Mouse (Mus musculus) hindbrain, postnatal 0 days (tissue): ENCODE measurements at regions not wholly inside any gene's neighbourhood (a gene's known extent, or its start where the extent isn't known, plus 50 kb on each side); places are given as distances from the start of the nearest gene placed in this dataset.

Experiments used
- ATAC-seq: fragments of 200-750 bp; cut with Nextera tagmentation; 2 replicates; pipeline ENCODE4 v1.8.0; 2017; ENCODE audit warnings: mild to moderate bottlenecking, moderate TSS enrichment, moderate library complexity
- DNase-seq: peaks from one replicate; pipeline ENCODE4 v3.0.0-alpha.2; 2015; ENCODE audit warnings: low spot score
- H3K27ac ChIP-seq: fragments of 300-500 bp; sonication (generic); 2 replicates; pipeline ENCODE4 v1.5.1; 2014; ENCODE audit warnings: mild to moderate bottlenecking
- H3K27me3 ChIP-seq: fragments of 300-500 bp; sonication (generic); 2 replicates; pipeline ENCODE4 v1.6.1; 2014; ENCODE audit warnings: low read length, mixed read lengths; ENCODE audit not compliant: insufficient read depth
- H3K36me3 ChIP-seq: fragments of 300-500 bp; sonication (generic); 2 replicates; pipeline ENCODE4 v1.6.1; 2014; ENCODE audit warnings: low read length, mixed read lengths; ENCODE audit not compliant: insufficient read depth
- H3K4me1 ChIP-seq: fragments of 300-500 bp; sonication (generic); 2 replicates; pipeline ENCODE4 v1.6.1; 2014; ENCODE audit warnings: antibody characterized with exemption, low read length, mixed read lengths; ENCODE audit not compliant: insufficient read depth
- H3K4me2 ChIP-seq: fragments of 300-500 bp; sonication (generic); 2 replicates; pipeline ENCODE4 v1.6.1; 2014; ENCODE audit warnings: low read depth, mild to moderate bottlenecking, low read length, moderate library complexity, mixed read lengths
- H3K4me3 ChIP-seq: fragments of 300-500 bp; sonication (generic); 2 replicates; pipeline ENCODE4 v1.5.1; 2014; ENCODE audit warnings: low read length
- H3K9ac ChIP-seq: fragments of 300-500 bp; sonication (generic); replicated peaks from 2 replicates; pipeline ENCODE4 v1.6.1; 2014; ENCODE audit warnings: mild to moderate bottlenecking, low read length, moderate library complexity, mixed read lengths
- H3K9me3 ChIP-seq: fragments of 300-500 bp; sonication (generic); 2 replicates; pipeline ENCODE4 v1.6.1; 2016; ENCODE audit warnings: low read length, mixed read lengths
- CTCF ChIP-seq: IDR thresholded peaks from 2 replicates; pipeline ENCODE4 v1.5.1; 2016; ENCODE audit warnings: antibody characterized with exemption, control low read depth, low read depth
- WGBS: fragments of 180-500 bp; shearing (Covaris S2); extraction: QIAGEN DNeasy Blood & Tissue Kit; methylation state at CpG from one replicate; pipeline ENCODE4 v1.1.7; 2014; 5-methylcytosine and 5-hydroxymethylcytosine counted together

DNA sequence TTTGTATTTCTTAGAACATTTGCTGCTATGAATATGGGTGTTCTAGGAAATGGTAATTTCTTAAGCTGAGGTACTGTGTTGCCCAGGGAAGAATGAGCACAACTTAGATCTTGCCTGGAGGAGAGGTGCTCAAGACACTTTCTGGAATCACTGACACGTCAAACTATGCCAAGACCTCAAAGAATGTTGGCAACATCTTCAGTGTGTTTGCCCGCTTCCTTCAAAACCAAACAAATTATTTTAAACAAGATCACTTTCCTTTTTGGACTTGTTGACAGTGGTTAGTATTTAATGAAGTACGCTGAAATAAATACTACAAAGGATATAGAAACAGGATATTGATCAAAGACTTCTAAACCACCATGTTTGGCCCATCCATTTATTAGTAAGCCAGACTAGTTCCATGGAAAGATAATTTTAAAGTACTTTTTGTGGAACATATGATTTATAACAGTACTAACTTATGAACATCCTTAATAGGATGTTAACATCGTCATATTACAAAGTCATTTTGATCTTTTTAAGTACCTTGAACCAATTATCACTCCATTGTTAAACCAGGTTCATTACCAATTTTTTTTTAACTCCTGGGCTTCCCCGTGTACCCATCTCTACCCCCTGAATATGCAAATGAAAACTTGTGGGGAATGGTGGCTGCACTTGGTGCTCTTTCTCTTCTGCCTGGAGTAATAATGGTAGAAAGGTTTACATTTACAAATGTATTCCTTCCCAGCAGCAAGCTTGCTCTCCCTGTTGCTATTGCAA lies 67.4 kb upstream of the Arhgap21 start:
- no peaks in the 10 kb centered on the region; the same call in 1 of the 2 replicates for H3K9me3 ChIP-seq
- H3K4me2 ChIP-seq: no peak overlapping the region
- 72% methylated on average over 5 of the region's 5 CpGs for WGBS
- no peaks in the 10 kb centered on the region for H3K27me3 ChIP-seq
- no peak for TF ChIP-seq CTCF
- no peaks in the 10 kb centered on the region for H3K36me3 ChIP-seq
- H3K4me3 ChIP-seq: no peak overlapping the region
- ATAC-seq (no peak), DNase-seq (no peak)
- H3K4me1 ChIP-seq: 0 out of 2 replicates have a peak, but pooled peaks cover 3% of the 10 kb centered on the region
- H3K27ac ChIP-seq: no peak overlapping the region
- no peak overlapping the region for H3K9ac ChIP-seq

DNA sequence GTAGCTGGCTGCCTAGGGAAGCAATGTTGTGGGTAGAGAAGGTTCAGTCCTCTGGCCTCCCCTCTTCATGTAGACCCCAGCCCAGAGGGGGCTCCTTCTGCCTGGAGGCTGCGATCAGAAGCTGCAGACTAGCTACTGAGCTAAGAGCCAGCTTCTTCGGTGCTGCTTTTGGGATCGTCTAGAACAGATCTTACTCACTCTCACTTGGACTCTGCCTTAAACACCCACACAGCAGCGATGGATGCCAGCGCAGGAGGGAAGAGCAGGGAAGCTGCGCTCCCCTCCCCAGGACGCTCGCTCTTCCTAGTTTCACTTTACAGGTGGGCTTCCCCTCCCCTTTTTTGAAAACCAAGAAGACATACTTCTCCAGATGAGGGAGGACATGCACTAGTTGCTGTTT lies 66.0 kb upstream of the Arhgap21 start:
- no peak for DNase-seq
- no peak for TF ChIP-seq CTCF
- no peak for ATAC-seq
- 0 out of 2 replicates have a peak, but pooled peaks cover 3% of the 10 kb centered on the region for H3K4me1 ChIP-seq
- H3K27ac ChIP-seq: no peak overlapping the region
- H3K9me3 ChIP-seq: no peaks in the 10 kb centered on the region; the same call in 1 of the 2 replicates
- 56% methylated on average over 8 of the region's 8 CpGs for WGBS
- H3K4me3 ChIP-seq: no peak overlapping the region
- peak overlapping the region; percentile 8; the same call in 1 of the 2 replicates for H3K4me2 ChIP-seq
- H3K36me3 ChIP-seq: no peaks in the 10 kb centered on the region
- H3K27me3 ChIP-seq: no peaks in the 10 kb centered on the region
- H3K9ac ChIP-seq: no peak overlapping the region

DNA sequence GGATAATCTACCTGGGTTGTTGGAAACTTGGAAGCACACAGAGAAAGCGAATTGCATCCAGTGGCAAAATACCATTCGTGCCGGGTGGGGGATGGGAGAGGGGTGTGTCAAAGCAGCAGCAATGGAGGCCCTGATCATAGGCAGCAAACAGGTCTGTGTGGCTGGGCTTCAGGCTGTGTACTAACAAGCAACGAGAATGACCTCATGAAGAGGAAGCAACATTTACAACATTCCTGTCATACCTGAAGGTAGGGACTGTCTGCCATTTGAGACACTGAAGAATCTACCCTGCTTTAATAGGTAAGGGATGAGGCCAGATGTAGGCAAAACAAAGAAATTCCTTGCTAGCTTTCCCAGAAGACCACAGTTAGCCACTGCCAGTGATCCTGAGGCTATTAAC lies 62.0 kb upstream of the Arhgap21 start:
- H3K4me3 ChIP-seq: no peak overlapping the region
- no peak overlapping the region for H3K9ac ChIP-seq
- H3K4me1 ChIP-seq: no peaks in the 10 kb centered on the region
- no peaks in the 10 kb centered on the region for H3K36me3 ChIP-seq
- ATAC-seq (no peak), DNase-seq (no peak)
- WGBS: 73% methylated on average over 4 of the region's 4 CpGs
- no peak overlapping the region for H3K4me2 ChIP-seq
- H3K27me3 ChIP-seq: no peaks in the 10 kb centered on the region
- no peak for TF ChIP-seq CTCF
- no peaks in the 10 kb centered on the region; the same call in 1 of the 2 replicates for H3K9me3 ChIP-seq
- H3K27ac ChIP-seq: no peak overlapping the region

DNA sequence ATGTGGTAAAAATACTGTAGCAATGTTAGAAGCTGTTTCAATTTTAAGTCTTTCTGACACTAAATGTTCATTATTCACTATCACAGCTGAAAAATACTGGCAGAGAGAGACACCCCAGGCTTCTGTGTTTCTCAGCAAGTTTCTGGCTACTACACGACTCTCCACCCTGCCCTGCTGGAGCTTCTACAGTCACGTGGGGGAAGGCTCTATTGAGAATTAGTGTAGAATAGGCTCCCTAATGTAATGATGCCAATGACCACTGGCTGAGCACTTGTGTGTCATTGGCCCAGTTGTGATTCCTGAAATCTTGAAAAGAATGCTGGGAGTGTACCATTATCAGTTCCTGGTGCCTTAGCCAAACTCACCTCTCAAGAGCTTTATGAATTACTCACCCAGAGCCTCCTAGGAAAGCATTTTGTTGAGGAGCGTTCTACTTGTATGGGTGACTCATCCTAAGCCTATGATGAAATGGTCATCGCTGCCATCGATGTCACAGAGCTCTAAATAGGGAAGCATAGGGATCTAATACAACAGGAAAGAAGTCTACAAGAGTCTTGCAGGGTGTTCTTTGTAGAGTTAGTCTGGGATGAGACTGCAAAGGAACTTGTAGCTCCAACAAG lies 60.8 kb upstream of the Arhgap21 start:
- Histone ChIP-seq H3K4me1 (no peaks in the 10 kb centered on the region), H3K27me3 (no peaks in the 10 kb centered on the region), H3K4me2 (no peak overlapping the region), H3K27ac (no peak overlapping the region), H3K4me3 (no peak overlapping the region), H3K36me3 (no peaks in the 10 kb centered on the region), H3K9me3 (no peaks in the 10 kb centered on the region; the same call in 1 of the 2 replicates), H3K9ac (no peak overlapping the region)
- no peak for TF ChIP-seq CTCF
- WGBS: 70% methylated on average over 5 of the region's 5 CpGs
- ATAC-seq (no peak), DNase-seq (no peak)

DNA sequence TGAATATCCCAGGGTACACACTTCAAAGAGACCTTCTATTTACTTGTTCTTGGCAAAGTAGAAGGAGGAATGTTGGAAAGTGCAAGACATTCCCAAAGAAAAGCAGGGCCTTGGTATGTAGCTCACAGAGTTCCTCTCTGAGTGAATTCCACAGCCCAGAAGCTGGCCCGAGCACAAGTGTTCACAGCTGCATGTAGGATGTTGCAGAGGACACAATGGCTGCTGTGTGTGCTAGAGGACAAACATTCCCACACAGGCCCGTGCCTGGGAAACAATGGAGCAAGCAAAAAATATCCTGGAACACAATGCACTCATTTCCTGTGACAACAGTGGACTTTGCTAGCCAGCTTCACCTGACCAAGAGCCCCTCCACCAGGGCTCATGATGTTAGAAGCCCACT lies 59.9 kb upstream of the Arhgap21 start:
- no peak overlapping the region for H3K9ac ChIP-seq
- no peak overlapping the region for H3K4me3 ChIP-seq
- WGBS: 24% methylated on average over 2 of the region's 2 CpGs
- peak overlapping the region; percentile 32; the same call in 1 of the 2 replicates for H3K27ac ChIP-seq
- H3K27me3 ChIP-seq: no peaks in the 10 kb centered on the region
- no peaks in the 10 kb centered on the region; the same call in 1 of the 2 replicates for H3K9me3 ChIP-seq
- TF ChIP-seq CTCF: no peak
- H3K4me1 ChIP-seq: no peaks in the 10 kb centered on the region; the same call in 1 of the 2 replicates
- no peak overlapping the region for H3K4me2 ChIP-seq
- no peaks in the 10 kb centered on the region for H3K36me3 ChIP-seq
- DNase-seq (no peak), ATAC-seq (peak; percentile 67; the same call in 1 of the 2 replicates)

DNA sequence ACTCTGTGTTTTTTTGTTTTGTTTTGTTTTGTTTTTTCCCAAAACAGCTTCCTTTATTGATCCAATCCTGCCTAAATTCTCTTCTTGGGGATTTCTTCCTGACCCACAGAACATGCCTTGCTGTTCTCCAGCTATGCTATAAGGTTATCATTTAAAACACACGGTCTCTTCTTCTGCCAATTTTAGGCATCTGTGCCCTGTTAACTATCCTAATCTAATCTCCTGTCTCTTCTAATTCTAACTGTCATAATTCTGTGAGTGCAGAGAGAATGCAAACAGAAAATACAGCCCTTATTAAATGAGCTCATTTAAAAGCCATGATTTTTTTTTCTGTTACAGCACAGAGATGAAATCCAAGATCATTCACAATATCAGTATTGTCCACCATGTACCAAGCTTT lies 49.9 kb upstream of the Arhgap21 start:
- Histone ChIP-seq H3K36me3 (no peaks in the 10 kb centered on the region), H3K27ac (no peak overlapping the region), H3K4me1 (no peaks in the 10 kb centered on the region), H3K9me3 (no peaks in the 10 kb centered on the region), H3K4me3 (no peak overlapping the region), H3K27me3 (no peaks in the 10 kb centered on the region), H3K4me2 (no peak overlapping the region), H3K9ac (no peak overlapping the region)
- WGBS: 73% methylated on average over 1 of the region's 1 CpGs
- DNase-seq (no peak), ATAC-seq (no peak)
- TF ChIP-seq CTCF: no peak
